Mouse (Mus musculus) stomach, postnatal 0 days (tissue): ENCODE measurements around the gene Disc1. TPM values are rescaled to one million over a fixed set of nuclear protein-coding genes. Genes with fewer than 3 reads are reported as not detected.

Experiments
- ATAC-seq: fragments of 200-750 bp; cut with Nextera tagmentation; 2 replicates; pipeline ENCODE4 v1.8.0; 2017; ENCODE audit not compliant: low FRiP score, low TSS enrichment
- DNase-seq: peaks from one replicate; pipeline ENCODE4 v3.0.0-alpha.2; 2016; ENCODE audit warnings: low spot score
- H3K27ac ChIP-seq: fragments of 300-500 bp; sonication (generic); replicated peaks from 2 replicates; pipeline ENCODE4 v1.5.1; 2014; ENCODE audit warnings: mild to moderate bottlenecking, control low read depth
- H3K27me3 ChIP-seq: fragments of 300-500 bp; sonication (generic); 2 replicates; pipeline ENCODE4 v1.6.1; 2014; ENCODE audit warnings: low read length; ENCODE audit not compliant: control insufficient read depth, insufficient read depth
- H3K36me3 ChIP-seq: fragments of 300-500 bp; sonication (generic); 2 replicates; pipeline ENCODE4 v1.6.1; 2014; ENCODE audit warnings: low read length, mixed read lengths; ENCODE audit not compliant: control insufficient read depth, insufficient read depth
- H3K4me1 ChIP-seq: fragments of 300-500 bp; sonication (generic); replicated peaks from 2 replicates; pipeline ENCODE4 v1.6.1; 2014; ENCODE audit warnings: antibody characterized with exemption; ENCODE audit not compliant: control insufficient read depth, insufficient read depth
- H3K4me2 ChIP-seq: fragments of 300-500 bp; sonication (generic); replicated peaks from 2 replicates; pipeline ENCODE4 v1.6.1; 2014; ENCODE audit warnings: low read depth, mild to moderate bottlenecking, control low read depth, moderate library complexity
- H3K4me3 ChIP-seq: fragments of 300-500 bp; sonication (generic); 2 replicates; pipeline ENCODE4 v1.5.1; 2014; ENCODE audit warnings: low read depth, low read length, control low read depth
- H3K9ac ChIP-seq: fragments of 300-500 bp; sonication (generic); 2 replicates; pipeline ENCODE4 v1.6.1; 2014; ENCODE audit warnings: mild to moderate bottlenecking, low read length, control low read depth, mixed read lengths
- H3K9me3 ChIP-seq: fragments of 300-500 bp; sonication (generic); 2 replicates; pipeline ENCODE4 v1.6.1; 2016; ENCODE audit warnings: low read length; ENCODE audit not compliant: control insufficient read depth
- CTCF ChIP-seq: IDR thresholded peaks from 2 replicates; pipeline ENCODE4 v1.5.1; 2016; ENCODE audit warnings: antibody characterized with exemption, low read depth, mild to moderate bottlenecking, moderate library complexity
- EP300 ChIP-seq: optimal IDR thresholded peaks from 2 replicates; pipeline ENCODE3; 2016; ENCODE audit warnings: antibody characterized with exemption
- WGBS: fragments of 180-500 bp; shearing (Covaris S2); extraction: QIAGEN DNeasy Blood & Tissue Kit; methylation state at CpG from one replicate; pipeline ENCODE4 v1.1.7; 2014; 5-methylcytosine and 5-hydroxymethylcytosine counted together
- polyA plus RNA-seq: library from polyadenylated mRNA; unstranded; fragments of >200 nt; fragmentation: Nextera tagmentation; extraction: Ambion mirVana; gene quantifications from 2 replicates; pipeline ENCODE4 v1.2.1, GENCODE M21; 2015

Gene Disc1
- polyA plus RNA-seq, 1 experiment from 2014 or later, result 0.53 TPM

DNA sequence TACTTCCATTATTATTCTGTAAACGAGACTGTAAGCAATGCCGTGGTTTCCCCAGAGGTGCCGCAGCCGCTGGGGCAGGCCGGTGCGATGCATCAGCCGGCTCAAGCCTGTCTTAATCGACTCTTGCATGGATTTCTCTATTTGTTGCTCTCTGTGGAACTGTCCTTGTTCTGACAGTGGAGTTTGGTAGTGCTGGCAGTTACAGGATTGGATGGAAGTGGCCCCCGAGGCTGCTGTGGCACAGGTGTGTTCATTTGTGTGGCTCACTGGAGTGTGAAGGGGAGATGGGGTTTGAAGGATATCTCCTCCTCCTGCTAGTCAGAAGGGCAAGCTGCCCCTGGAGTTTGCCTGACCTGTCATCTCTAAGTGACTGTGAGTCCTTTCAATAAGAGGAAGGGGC is 171.3 kb downstream of the Disc1 start:
- no peak overlapping the region for H3K4me3 ChIP-seq
- no peaks in the 10 kb centered on the region for H3K36me3 ChIP-seq
- no peaks in the 10 kb centered on the region for H3K27me3 ChIP-seq
- no peak overlapping the region for H3K4me2 ChIP-seq
- H3K27ac ChIP-seq, result no peak overlapping the region
- DNase-seq, result no peak
- H3K4me1 ChIP-seq, result 0 out of 2 replicates have a peak, but pooled peaks cover 8% of the 10 kb centered on the region
- 84% methylated on average over 9 of the region's 9 CpGs for WGBS
- no peak overlapping the region for H3K9ac ChIP-seq
- no peak for ATAC-seq
- H3K9me3 ChIP-seq, result no peaks in the 10 kb centered on the region
- no peak for TF ChIP-seq EP300

DNA sequence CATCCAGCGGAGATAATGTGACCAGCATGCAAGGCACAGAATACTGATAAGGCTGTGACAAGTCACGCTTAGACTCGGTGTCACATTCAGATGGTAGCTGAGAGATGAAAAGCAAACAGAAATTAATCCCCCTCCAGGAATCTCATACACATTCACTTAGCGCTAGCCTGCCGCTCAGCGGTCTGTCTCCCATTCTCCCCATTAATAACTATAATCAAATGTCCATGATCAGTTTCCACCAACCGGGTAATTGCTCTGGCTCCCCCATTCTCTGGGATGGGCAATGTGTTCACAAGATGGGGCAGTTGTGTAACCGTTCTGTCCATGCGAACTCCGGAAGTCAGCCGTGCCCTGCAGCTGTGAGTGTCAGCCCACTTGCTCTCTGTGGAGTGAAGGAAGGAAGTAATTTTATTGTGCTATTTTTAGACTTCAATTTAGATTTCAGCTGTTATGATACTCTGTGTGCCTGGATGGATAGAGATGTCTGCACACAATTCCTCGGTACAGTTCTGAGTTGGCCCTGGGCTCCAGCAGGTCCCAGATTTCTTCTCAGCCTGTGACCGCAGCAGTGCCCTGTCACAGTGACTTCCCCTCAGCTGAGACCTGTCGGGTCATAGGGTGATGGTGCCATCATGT is 173.1 kb downstream of the Disc1 start:
- DNase-seq, result no peak
- Histone ChIP-seq H3K27ac (no peak overlapping the region), H3K36me3 (no peaks in the 10 kb centered on the region), H3K4me1 (0 out of 2 replicates have a peak, but pooled peaks cover 8% of the 10 kb centered on the region), H3K4me2 (no peak overlapping the region), H3K9me3 (no peaks in the 10 kb centered on the region), H3K9ac (no peak overlapping the region), H3K27me3 (no peaks in the 10 kb centered on the region), H3K4me3 (no peak overlapping the region)
- WGBS, result 36% methylated on average over 14 of the region's 14 CpGs
- no peak for ATAC-seq
- TF ChIP-seq EP300 (no peak), CTCF (no peak)

DNA sequence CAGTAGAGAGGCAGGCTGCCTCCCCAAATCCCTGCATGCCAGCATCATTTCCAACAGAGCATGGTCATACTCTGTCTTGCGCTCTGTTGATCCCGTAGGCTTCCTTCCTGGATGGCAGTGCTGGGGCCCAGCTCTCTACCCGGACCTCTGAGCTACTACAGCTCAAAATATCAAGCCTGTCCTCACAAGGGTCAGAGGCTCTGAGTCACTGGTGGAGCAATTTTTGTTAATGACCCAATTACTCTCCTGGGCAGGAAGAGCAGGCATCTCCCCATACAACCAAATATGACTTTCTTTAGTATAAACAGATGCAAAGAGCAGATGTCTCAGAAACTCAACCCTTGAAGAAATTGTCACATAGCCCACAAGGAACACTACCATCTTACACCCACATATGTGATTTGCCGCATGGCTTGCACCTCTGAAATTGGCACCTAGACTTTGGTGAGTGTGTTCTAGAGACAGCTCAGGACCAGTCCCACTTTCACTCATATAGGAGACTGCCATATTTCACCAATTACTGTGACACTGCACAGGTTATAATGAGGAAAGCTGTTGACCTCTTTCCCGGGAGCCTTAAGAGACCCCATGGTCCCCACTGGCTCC is 176.6 kb downstream of the Disc1 start:
- H3K36me3 ChIP-seq, result no peaks in the 10 kb centered on the region
- H3K4me1 ChIP-seq, result 0 out of 2 replicates have a peak, but pooled peaks cover 5% of the 10 kb centered on the region
- H3K27me3 ChIP-seq, result no peaks in the 10 kb centered on the region
- H3K9me3 ChIP-seq, result no peaks in the 10 kb centered on the region
- WGBS, result 80% methylated on average over 5 of the region's 5 CpGs
- DNase-seq (no peak), ATAC-seq (no peak)
- H3K4me2 ChIP-seq, result no peak overlapping the region
- H3K4me3 ChIP-seq, result no peak overlapping the region
- no peak overlapping the region for H3K9ac ChIP-seq
- H3K27ac ChIP-seq, result no peak overlapping the region
- TF ChIP-seq EP300, result no peak
- no peak for TF ChIP-seq CTCF

DNA sequence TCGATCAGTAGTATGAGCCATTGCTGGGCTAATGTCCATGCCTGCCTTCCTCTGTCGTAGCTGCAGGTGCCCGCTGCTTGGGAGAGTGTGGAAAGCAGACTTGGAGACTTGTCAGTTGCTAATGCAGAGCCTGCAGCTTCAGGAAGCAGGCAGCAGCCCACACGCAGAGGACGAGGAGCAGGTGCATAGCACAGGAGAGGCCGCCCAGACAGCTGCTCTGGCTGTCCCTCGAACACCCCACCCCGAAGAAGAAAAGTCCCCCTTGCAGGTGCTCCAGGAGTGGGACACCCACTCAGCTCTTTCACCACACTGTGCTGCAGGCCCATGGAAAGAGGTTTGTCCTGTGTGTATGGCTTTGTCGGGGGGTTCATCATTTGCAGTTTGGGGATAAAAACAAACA is 178.7 kb downstream of the Disc1 start:
- no peaks in the 10 kb centered on the region for H3K27me3 ChIP-seq
- H3K4me1 ChIP-seq, result peaks cover 8% of the 10 kb centered on the region
- no peak for TF ChIP-seq CTCF
- no peak for TF ChIP-seq EP300
- H3K4me2 ChIP-seq, result no peak overlapping the region
- ATAC-seq (no peak), DNase-seq (no peak)
- no peak overlapping the region for H3K27ac ChIP-seq
- H3K9ac ChIP-seq, result no peak overlapping the region
- 65% methylated on average over 9 of the region's 9 CpGs for whole genome bisulfite sequencing
- no peak overlapping the region for H3K4me3 ChIP-seq
- H3K36me3 ChIP-seq, result no peaks in the 10 kb centered on the region
- no peaks in the 10 kb centered on the region for H3K9me3 ChIP-seq

DNA sequence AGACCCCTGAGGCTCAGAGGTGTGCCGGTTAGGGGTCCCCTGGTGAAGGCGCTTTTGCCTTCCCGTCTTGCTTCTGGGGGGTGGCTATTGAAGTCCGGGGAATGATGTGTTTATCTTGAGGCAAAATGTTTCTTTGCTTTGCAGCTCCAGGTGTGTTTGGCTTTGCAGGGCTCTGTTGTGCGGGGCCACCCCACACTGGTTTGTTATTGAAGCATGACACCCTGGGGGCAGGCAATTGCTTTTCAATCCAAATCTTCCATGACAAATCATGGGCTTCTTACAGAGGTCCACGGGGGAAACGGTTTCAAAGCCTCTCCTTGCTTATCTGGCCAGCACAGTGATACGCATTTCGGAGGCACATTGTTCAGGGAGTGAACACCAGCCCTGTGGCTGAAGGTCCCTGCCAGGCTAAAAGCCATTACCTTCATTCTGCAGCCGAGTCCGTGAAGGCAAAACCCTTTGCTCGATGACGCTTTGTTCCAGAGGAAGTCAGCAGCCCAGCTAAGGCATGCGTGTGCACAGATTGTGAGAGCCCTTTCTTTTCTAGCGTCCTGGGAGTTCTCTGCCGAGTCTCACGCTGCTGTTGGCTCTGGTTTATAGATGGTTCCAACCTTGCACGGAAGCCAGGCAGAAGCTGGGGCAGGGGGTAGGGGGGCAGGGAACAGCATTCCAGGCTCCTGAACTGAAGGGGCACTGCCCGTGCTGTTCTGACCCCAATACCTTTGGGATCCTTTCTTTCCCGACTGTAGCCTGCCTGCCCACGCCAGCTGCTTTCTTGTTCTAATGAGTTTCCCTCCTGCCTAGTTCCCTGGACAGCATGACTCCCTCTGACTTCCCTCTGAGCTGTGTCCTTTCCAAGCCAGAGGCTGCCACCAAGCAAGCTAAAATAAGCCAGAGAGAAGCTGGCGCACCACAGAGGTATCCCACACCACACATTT is 182.2 kb downstream of the Disc1 start:
- Histone ChIP-seq H3K4me1 (peaks cover 7% of the 10 kb centered on the region), H3K4me3 (peak overlapping the region; percentile 10; the same call in 1 of the 2 replicates), H3K36me3 (no peaks in the 10 kb centered on the region), H3K4me2 (peak overlapping the region; percentile 47), H3K27me3 (no peaks in the 10 kb centered on the region), H3K9ac (peak overlapping the region; percentile 28; the same call in 1 of the 2 replicates), H3K9me3 (no peaks in the 10 kb centered on the region), H3K27ac (peak overlapping the region; percentile 49; the same call in 1 of the 2 replicates)
- DNase-seq (no peak), ATAC-seq (peak; percentile 24; the same call in 1 of the 2 replicates)
- 20% methylated on average over 22 of the region's 22 CpGs for WGBS
- TF ChIP-seq EP300 (no peak), CTCF (no peak)
